Mouse (Mus musculus) cerebral cortex, adult 2 months (tissue): Measurements from ENCODE around the gene Olfr1263.

ENCODE experiments used
- WGBS: fragments of 180-500 bp; shearing (Covaris S2); methylation state at CpG from one replicate; pipeline ENCODE4 v1.1.7; 2018; 5-methylcytosine and 5-hydroxymethylcytosine counted together

The Olfr1263 gene

DNA sequence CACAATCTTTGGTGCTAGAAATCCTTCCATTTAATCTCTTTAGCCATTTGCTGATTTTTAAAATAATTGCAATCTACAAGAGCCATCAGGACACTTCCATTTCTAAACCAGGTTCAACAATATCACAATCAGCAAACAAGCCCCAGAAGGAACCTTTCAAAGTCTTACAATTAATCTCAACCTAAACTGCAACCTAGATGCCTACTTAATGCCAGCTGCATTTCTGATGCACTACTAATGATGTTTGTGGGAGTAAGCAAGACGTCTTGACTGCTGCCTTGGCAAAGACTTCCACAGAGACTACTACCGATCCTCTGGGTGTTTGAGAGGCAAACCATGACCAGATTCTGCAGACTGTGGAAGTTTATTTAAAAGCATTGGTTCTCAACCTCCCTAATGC, at the start of gene Olfr1263:
Gene Olfr1263 (plus strand): TSS at position 301 of the 400 bp plus-strand sequence.
- WGBS: 71% methylated on average over 2 of the region's 2 CpGs

DNA sequence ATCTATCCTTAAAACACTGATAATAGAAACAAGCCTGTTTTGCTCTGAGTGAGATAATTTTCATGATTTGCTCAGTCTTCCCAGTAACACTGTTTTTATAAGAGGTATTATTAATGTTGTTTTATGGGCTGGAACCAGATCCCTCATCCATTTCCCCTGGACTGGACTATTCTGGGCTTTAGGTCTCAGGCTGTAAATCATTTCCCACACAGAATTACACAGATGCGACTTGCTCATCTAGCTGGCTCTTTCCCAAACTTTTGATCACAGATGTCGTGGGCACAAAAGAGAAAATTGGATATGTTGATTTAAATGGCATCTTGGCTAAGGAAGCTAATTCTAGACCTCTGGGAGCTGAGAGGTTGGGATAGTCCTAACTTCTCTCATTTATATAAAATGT, 37.7 kb upstream of the Olfr1263 start, which contains the start of gene Olfr1260:
Gene Olfr1260 (plus strand): TSS at position 157 of the 400 bp plus-strand sequence.
- WGBS: 40% methylated on average over 2 of the region's 2 CpGs

DNA sequence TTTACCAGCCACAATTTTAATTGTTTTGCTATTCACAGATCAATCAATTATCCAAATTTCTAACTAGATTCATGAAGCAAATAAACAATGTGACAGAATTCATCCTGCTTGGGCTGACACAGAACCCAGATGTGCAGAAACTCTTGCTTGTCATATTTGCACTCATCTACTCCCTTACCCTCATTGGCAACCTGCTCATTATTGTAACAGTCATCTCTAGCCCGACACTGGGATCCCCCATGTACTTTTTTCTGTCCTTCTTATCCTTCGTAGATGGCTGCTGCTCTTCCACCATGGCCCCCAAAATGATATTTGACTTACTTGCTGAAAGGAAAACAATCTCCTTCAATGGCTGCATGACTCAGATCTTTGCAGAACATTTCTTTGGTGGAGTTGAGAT, 34.2 kb upstream of the Olfr1263 start:
- WGBS: 82% methylated on average over 2 of the region's 2 CpGs

DNA sequence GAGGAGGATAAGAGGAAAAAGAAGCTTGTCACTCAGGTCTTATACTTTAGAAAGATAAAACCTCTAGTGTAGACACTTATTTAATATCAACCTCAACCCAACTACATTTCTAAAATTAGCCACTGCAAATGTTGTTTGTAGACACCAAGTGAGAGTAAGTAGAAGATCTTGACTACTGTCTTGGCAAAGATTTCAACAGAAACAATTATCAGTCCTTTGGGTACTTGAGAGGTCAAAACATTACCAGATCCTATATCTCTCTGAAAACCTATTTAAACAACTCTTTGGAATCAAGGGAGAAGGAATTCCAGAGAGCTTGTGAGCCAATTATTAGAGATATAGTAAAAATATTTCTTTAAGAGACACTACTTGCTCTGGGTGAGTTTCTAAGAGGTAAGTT, 21.0 kb upstream of the Olfr1263 start, which contains the start of gene Olfr1261:
Gene Olfr1261 (plus strand): TSS at position 301 of the 400 bp plus-strand sequence.

DNA sequence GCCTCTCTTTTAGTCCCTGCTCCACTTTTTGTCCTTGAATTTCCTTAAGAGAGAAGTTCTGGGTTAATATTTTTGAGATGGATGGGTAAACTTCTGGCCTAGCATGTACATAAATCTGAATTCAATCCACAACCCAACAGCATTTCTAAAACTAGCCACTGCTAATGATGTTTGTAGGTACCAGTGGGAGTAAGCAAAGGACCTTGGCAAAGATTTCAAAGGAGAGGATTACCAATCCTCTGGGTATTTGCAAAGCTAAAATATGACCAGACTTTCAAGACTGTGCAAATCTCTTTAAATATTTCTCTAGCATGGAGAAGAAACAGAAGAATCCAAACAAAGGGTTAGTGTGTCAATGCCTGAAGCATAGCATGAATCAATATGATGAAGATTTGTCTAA, 12.1 kb upstream of the Olfr1263 start, which contains the start of gene Olfr1262:
Gene Olfr1262 (plus strand): TSS at position 301 of the 400 bp plus-strand sequence.

DNA sequence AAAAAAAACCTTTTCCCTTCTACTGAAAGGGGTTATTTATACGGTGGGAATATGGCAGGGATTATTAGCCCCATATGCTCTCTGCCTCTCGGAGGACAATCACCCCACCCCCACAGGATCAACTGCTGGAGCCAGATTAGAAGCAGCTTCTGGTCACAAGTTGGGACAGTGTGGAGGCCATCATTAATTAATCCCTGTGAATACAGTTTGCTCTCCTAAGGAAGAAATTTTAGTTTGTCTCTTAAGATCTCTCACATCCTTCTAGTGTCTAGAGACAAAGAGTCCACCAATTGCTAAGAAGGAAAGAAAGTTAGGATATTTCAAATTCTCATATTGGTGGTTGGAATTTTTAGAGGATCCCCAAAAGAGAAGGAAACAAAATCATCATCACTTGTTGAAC, 13.5 kb downstream of the Olfr1263 start, which contains the start of gene Olfr1264:
Gene Olfr1264 (minus strand): TSS at position 101 of the 400 bp plus-strand sequence.
- 69% methylated on average over 2 of the region's 2 CpGs for WGBS

DNA sequence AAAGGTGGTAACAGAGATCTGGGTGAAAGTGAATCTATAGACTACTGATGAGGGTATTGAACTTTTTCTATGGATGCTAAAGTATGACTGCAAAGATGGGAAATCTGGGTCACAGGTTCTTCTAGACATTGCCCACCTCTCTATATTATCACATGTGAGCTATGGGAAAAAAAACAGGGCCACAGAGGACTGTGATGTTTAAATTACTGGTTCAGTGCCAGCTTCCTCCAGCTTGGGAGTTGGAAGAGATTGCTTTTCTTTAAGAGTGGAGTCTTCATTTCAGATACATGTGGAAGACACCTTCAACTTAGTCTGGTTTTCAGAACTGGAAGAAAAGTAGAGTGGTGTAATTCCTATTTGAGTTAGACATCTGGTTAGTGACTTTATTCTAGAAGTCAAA, 23.1 kb downstream of the Olfr1263 start, which contains the start of gene Olfr1265:
Gene Olfr1265 (plus strand): TSS at position 301 of the 400 bp plus-strand sequence.

DNA sequence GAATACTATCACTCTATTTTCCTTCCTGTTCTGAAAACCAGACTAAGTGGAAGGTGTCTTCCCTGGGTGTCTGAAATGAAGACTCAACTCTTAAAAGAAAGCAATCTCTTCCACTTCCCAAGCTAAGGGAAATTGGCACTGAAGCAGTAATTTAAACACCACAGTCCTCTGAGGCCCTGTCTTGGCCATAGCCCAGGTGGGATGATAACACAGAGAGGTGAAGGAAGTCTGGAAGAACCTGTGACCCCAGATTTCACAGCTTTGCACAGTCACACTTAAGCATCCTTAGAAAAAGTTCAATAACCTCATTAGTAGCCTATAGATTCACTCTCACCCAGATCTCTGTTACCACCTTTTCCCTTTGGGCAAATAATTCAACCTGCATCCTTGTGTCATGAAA, 51.6 kb downstream of the Olfr1263 start, which contains the start of gene Olfr140:
Gene Olfr140 (minus strand): TSS at position 101 of the 400 bp plus-strand sequence.

